Mouse (Mus musculus) cerebellum, adult 2 months (tissue): ENCODE measurements at regions not wholly inside any gene's neighbourhood (a gene's known extent, or its start where the extent isn't known, plus 50 kb on each side); places are given as distances from the start of the nearest gene placed in this dataset.
A peak's percentile ranks its signal among the peaks of the same experiment; 100 is the strongest.

ENCODE experiments used
- DNase-seq, 2 experiments: peaks; one replicate each; pipeline ENCODE4 v3.0.0; 2021
- H3K27ac ChIP-seq: fragments of 200-500 bp; 2 replicates; pipeline ENCODE4 v1.5.1; 2012; ENCODE audit warnings: low read length, control low read depth, inconsistent platforms; ENCODE audit not compliant: insufficient read depth
- H3K27me3 ChIP-seq: fragments of 200-500 bp; 2 replicates; pipeline ENCODE4 v1.6.1; 2012; ENCODE audit warnings: inconsistent platforms, mild to moderate bottlenecking, low read length, moderate library complexity; ENCODE audit not compliant: control insufficient read depth, insufficient read depth
- H3K4me1 ChIP-seq: fragments of 200-500 bp; 2 replicates; pipeline ENCODE4 v1.6.1; 2011; ENCODE audit warnings: low read length; ENCODE audit not compliant: control insufficient read depth, insufficient read depth
- H3K4me3 ChIP-seq: fragments of 200-500 bp; replicated peaks from 2 replicates; pipeline ENCODE3; 2011; ENCODE audit warnings: mild to moderate bottlenecking, low read depth, low read length, control low read depth; ENCODE audit not compliant: insufficient read depth
- CTCF ChIP-seq: fragments of 200-500 bp; IDR thresholded peaks from 2 replicates; pipeline ENCODE4 v1.5.1; 2011; ENCODE audit warnings: low read depth, mild to moderate bottlenecking, control low read depth, low read length, moderate library complexity, borderline replicate concordance; ENCODE audit not compliant: insufficient read depth
- POLR2A ChIP-seq: fragments of 200-500 bp; IDR thresholded peaks from 2 replicates; pipeline ENCODE4 v1.6.1; 2011; ENCODE audit warnings: low read length, control low read depth, borderline replicate concordance; ENCODE audit not compliant: insufficient read depth
- WGBS: fragments of 180-500 bp; shearing (Covaris S2); methylation state at CpG from one replicate; pipeline ENCODE4 v1.1.7; 2018; 5-methylcytosine and 5-hydroxymethylcytosine counted together

- no peak for TF ChIP-seq POLR2A
- peak; percentile 90 for TF ChIP-seq CTCF
- Histone ChIP-seq H3K4me1 (no peaks in the 10 kb centered on the region), H3K27ac (no peak overlapping the region), H3K4me3 (no peak overlapping the region), H3K27me3 (no peaks in the 10 kb centered on the region)
- WGBS: 33% methylated on average over 20 of the region's 20 CpGs
- peak; percentile 72 to 84 for DNase-seq
Measured at GRCm38 (mm10) chr2:174932137-174933012, 77.7 kb upstream of the Gm14444 start.

GRCm38 (mm10) chr2:174933013-174933353 lies 77.1 kb upstream of the Gm14444 start:
- TF ChIP-seq POLR2A (no peak), CTCF (no peak)
- Histone ChIP-seq H3K27me3 (no peaks in the 10 kb centered on the region), H3K4me3 (no peak overlapping the region), H3K27ac (no peak overlapping the region), H3K4me1 (no peaks in the 10 kb centered on the region)
- DNase-seq: no peak
- WGBS: 16% methylated on average over 6 of the region's 6 CpGs

GRCm38 (mm10) chr2:174936665-174937064 lies 73.4 kb upstream of the Gm14444 start:
- TF ChIP-seq CTCF (0 out of 2 replicates have a peak, but pooled peaks have one; percentile 17), POLR2A (no peak)

GRCm38 (mm10) chr2:174937930-174938329 lies 72.1 kb upstream of the Gm14444 start:
- H3K27ac ChIP-seq: no peak overlapping the region
- no peak for DNase-seq
- H3K4me3 ChIP-seq: no peak overlapping the region
- no peaks in the 10 kb centered on the region for H3K4me1 ChIP-seq
- H3K27me3 ChIP-seq: no peaks in the 10 kb centered on the region
- no peak for TF ChIP-seq CTCF
- no peak for TF ChIP-seq POLR2A
- WGBS: 83% methylated on average over 4 of the region's 4 CpGs

More at GRCm38 (mm10) chr2:174936665-174937064, 73.4 kb upstream of the Gm14444 start:
- no peak overlapping the region for H3K27ac ChIP-seq
- 32% methylated on average over 5 of the region's 5 CpGs for WGBS
- H3K4me1 ChIP-seq: no peaks in the 10 kb centered on the region
- no peak overlapping the region for H3K4me3 ChIP-seq
- no peak for DNase-seq
- H3K27me3 ChIP-seq: no peaks in the 10 kb centered on the region

- no peak overlapping the region for H3K27ac ChIP-seq
- H3K4me3 ChIP-seq: no peak overlapping the region
- no peaks in the 10 kb centered on the region for H3K4me1 ChIP-seq
- H3K27me3 ChIP-seq: no peaks in the 10 kb centered on the region
- DNase-seq: no peak
- WGBS: 82% methylated on average over 4 of the region's 4 CpGs
- no peak for TF ChIP-seq CTCF
- no peak for TF ChIP-seq POLR2A
Measured at GRCm38 (mm10) chr2:174942221-174942620, 67.8 kb upstream of the Gm14444 start.

- Histone ChIP-seq H3K27me3 (no peaks in the 10 kb centered on the region), H3K4me3 (no peak overlapping the region), H3K4me1 (no peaks in the 10 kb centered on the region; the same call in 1 of the 2 replicates), H3K27ac (no peak overlapping the region)
- 21% methylated on average over 8 of the region's 8 CpGs for WGBS
- peak in 1 of 2 experiments; percentile 50 for DNase-seq
- TF ChIP-seq POLR2A (no peak), CTCF (no peak)
Measured at GRCm38 (mm10) chr2:174948106-174948505, 61.9 kb upstream of the Gm14444 start.
